Mouse (Mus musculus) splenic B cell, adult 2 months (primary cell): ENCODE measurements at regions not wholly inside any gene's neighbourhood (a gene's known extent, or its start where the extent isn't known, plus 50 kb on each side); places are given as distances from the start of the nearest gene placed in this dataset.
A peak's percentile ranks its signal among the peaks of the same experiment; 100 is the strongest.

Source experiments
- DNase-seq: peaks from one replicate; pipeline ENCODE4 v3.0.0-alpha.2; 2011; ENCODE audit warnings: low read depth, low spot score
- H3K27me3 ChIP-seq: 2 replicates; pipeline ENCODE4 v1.6.1; 2012; ENCODE audit warnings: mild to moderate bottlenecking, low read length, moderate library complexity, mixed read lengths; ENCODE audit not compliant: control insufficient read depth, poor library complexity, insufficient read depth, severe bottlenecking
- H3K36me3 ChIP-seq: 2 replicates; pipeline ENCODE4 v1.6.1; 2012; ENCODE audit warnings: mild to moderate bottlenecking, low read length, moderate library complexity, mixed read lengths; ENCODE audit not compliant: control insufficient read depth, poor library complexity, insufficient read depth, severe bottlenecking

GRCm38 (mm10) chr17:47140241-47140968 is 130.0 kb upstream of the Ubr2 start:
- DNase-seq: peak; percentile 20
- H3K36me3 ChIP-seq: no peaks in the 10 kb centered on the region
- H3K27me3 ChIP-seq: peaks cover 2% of the 10 kb centered on the region; the same call in 1 of the 2 replicates

- no peaks in the 10 kb centered on the region for H3K36me3 ChIP-seq
- peaks cover 2% of the 10 kb centered on the region; the same call in 1 of the 2 replicates for H3K27me3 ChIP-seq
- DNase-seq: peak; percentile 37
These were observed 129.4 kb upstream of the Ubr2 start for GRCm38 (mm10) chr17:47139730-47140231.

GRCm38 (mm10) chr17:47139171-47139617 is 128.8 kb upstream of the Ubr2 start:
- H3K27me3 ChIP-seq: peaks cover 2% of the 10 kb centered on the region; the same call in 1 of the 2 replicates
- no peaks in the 10 kb centered on the region for H3K36me3 ChIP-seq
- DNase-seq: no peak

GRCm38 (mm10) chr17:47138174-47138573 is 127.8 kb upstream of the Ubr2 start:
- DNase-seq: no peak
- Histone ChIP-seq H3K27me3 (peaks cover 2% of the 10 kb centered on the region; the same call in 1 of the 2 replicates), H3K36me3 (no peaks in the 10 kb centered on the region)

GRCm38 (mm10) chr17:47135391-47135790 is 125.0 kb upstream of the Ubr2 start:
- no peak for DNase-seq
- Histone ChIP-seq H3K36me3 (no peaks in the 10 kb centered on the region), H3K27me3 (no peaks in the 10 kb centered on the region; the same call in 1 of the 2 replicates)

GRCm38 (mm10) chr17:47133785-47134184 is 123.4 kb upstream of the Ubr2 start:
- DNase-seq: no peak
- no peaks in the 10 kb centered on the region for H3K36me3 ChIP-seq
- no peaks in the 10 kb centered on the region for H3K27me3 ChIP-seq

- no peak for DNase-seq
- Histone ChIP-seq H3K27me3 (no peaks in the 10 kb centered on the region), H3K36me3 (no peaks in the 10 kb centered on the region)
These were observed 117.2 kb upstream of the Ubr2 start for GRCm38 (mm10) chr17:47127571-47127970.

- no peaks in the 10 kb centered on the region for H3K27me3 ChIP-seq
- no peaks in the 10 kb centered on the region for H3K36me3 ChIP-seq
- no peak for DNase-seq
These were observed 113.2 kb upstream of the Ubr2 start for GRCm38 (mm10) chr17:47123576-47123975.

- no peak for DNase-seq
- no peaks in the 10 kb centered on the region for H3K27me3 ChIP-seq
These were observed 111.9 kb upstream of the Ubr2 start for GRCm38 (mm10) chr17:47122221-47122620.

GRCm38 (mm10) chr17:47118010-47118409 is 107.7 kb upstream of the Ubr2 start:
- Histone ChIP-seq H3K27me3 (no peaks in the 10 kb centered on the region), H3K36me3 (no peaks in the 10 kb centered on the region)
- DNase-seq: no peak

More at GRCm38 (mm10) chr17:47122221-47122620, 111.9 kb upstream of the Ubr2 start:
- no peaks in the 10 kb centered on the region for H3K36me3 ChIP-seq

GRCm38 (mm10) chr17:47115754-47116153 is 105.4 kb upstream of the Ubr2 start:
- Histone ChIP-seq H3K27me3 (no peaks in the 10 kb centered on the region), H3K36me3 (no peaks in the 10 kb centered on the region)
- DNase-seq: no peak

GRCm38 (mm10) chr17:47115141-47115540 is 104.8 kb upstream of the Ubr2 start:
- Histone ChIP-seq H3K36me3 (no peaks in the 10 kb centered on the region), H3K27me3 (no peaks in the 10 kb centered on the region)
- no peak for DNase-seq

- Histone ChIP-seq H3K36me3 (no peaks in the 10 kb centered on the region), H3K27me3 (no peaks in the 10 kb centered on the region)
- no peak for DNase-seq
These were observed 104.4 kb upstream of the Ubr2 start for GRCm38 (mm10) chr17:47114736-47115135.

GRCm38 (mm10) chr17:47112556-47113225 is 102.3 kb upstream of the Ubr2 start:
- Histone ChIP-seq H3K36me3 (no peaks in the 10 kb centered on the region), H3K27me3 (no peaks in the 10 kb centered on the region)
- peak; percentile 5 for DNase-seq

- no peaks in the 10 kb centered on the region for H3K27me3 ChIP-seq
- no peak for DNase-seq
- no peaks in the 10 kb centered on the region for H3K36me3 ChIP-seq
These were observed 100.5 kb upstream of the Ubr2 start for GRCm38 (mm10) chr17:47110836-47111235.
